Mouse (Mus musculus) kidney, embryonic 15.5 days (tissue): ENCODE data around the gene Hbb-bh1. TPM values are rescaled to one million over a fixed set of nuclear protein-coding genes. Genes with fewer than 3 reads are reported as not detected.

Source experiments
- ATAC-seq: fragments of 200-750 bp; cut with Nextera tagmentation; replicated peaks from 2 replicates; pipeline ENCODE4 v1.8.0; 2017; ENCODE audit warnings: moderate TSS enrichment; ENCODE audit not compliant: low FRiP score
- H3K27ac ChIP-seq: fragments of 300-500 bp; sonication (generic); 2 replicates; pipeline ENCODE4 v1.5.1; 2015; ENCODE audit warnings: mild to moderate bottlenecking, inconsistent platforms
- H3K27me3 ChIP-seq: fragments of 300-500 bp; sonication (generic); 2 replicates; pipeline ENCODE4 v1.6.1; 2015; ENCODE audit warnings: inconsistent platforms
- H3K36me3 ChIP-seq: fragments of 300-500 bp; sonication (generic); 2 replicates; pipeline ENCODE4 v1.6.1; 2015; ENCODE audit warnings: inconsistent platforms
- H3K4me1 ChIP-seq: fragments of 300-500 bp; sonication (generic); 2 replicates; pipeline ENCODE4 v1.6.1; 2015; ENCODE audit warnings: inconsistent platforms
- H3K4me2 ChIP-seq: fragments of 300-500 bp; sonication (generic); 2 replicates; pipeline ENCODE4 v1.6.1; 2015; ENCODE audit warnings: moderate library complexity, mild to moderate bottlenecking, inconsistent platforms
- H3K4me3 ChIP-seq: fragments of 300-500 bp; sonication (generic); replicated peaks from 2 replicates; pipeline ENCODE4 v1.5.1; 2015; ENCODE audit warnings: mild to moderate bottlenecking, inconsistent platforms
- H3K9ac ChIP-seq: fragments of 300-500 bp; sonication (generic); 2 replicates; pipeline ENCODE4 v1.6.1; 2015; ENCODE audit warnings: mild to moderate bottlenecking, inconsistent platforms
- H3K9me3 ChIP-seq: fragments of 300-500 bp; sonication (generic); replicated peaks from 2 replicates; pipeline ENCODE4 v1.6.1; 2016; ENCODE audit warnings: inconsistent platforms
- WGBS: fragments of 180-500 bp; shearing (Covaris S2); methylation state at CpG from one replicate; pipeline ENCODE4 v1.1.7; 2015; ENCODE audit warnings: mixed read lengths; 5-methylcytosine and 5-hydroxymethylcytosine counted together
- polyA plus RNA-seq: library from polyadenylated mRNA; unstranded; fragments of >200 nt; fragmentation: Nextera tagmentation; extraction: Ambion mirVana; gene quantifications from 2 replicates; pipeline ENCODE4 v1.2.1, GENCODE M21; 2015

Gene Hbb-bh1
- 1.8 and 2.3 TPM in 2 replicates for polyA plus RNA-seq

GRCm38 (mm10) chr7:103843034-103843433, at the start of gene Hbb-bh1:
Gene Hbb-bh1 (minus strand): TSS chr7:103843164.
- no peaks in the 10 kb centered on the region for H3K9me3 ChIP-seq
- H3K4me1 ChIP-seq, result no peaks in the 10 kb centered on the region
- H3K4me2 ChIP-seq, result no peak within 1 kb of the TSS
- WGBS, result 81% methylated on average over 2 of the region's 2 CpGs
- no peak within 1 kb of the TSS for H3K9ac ChIP-seq
- H3K4me3 ChIP-seq, result no peak within 1 kb of the TSS
- no peak for ATAC-seq
- no peak within 1 kb of the TSS for H3K27ac ChIP-seq
- H3K36me3 ChIP-seq, result no peaks in the 10 kb centered on the region
- H3K27me3 ChIP-seq, result no peaks in the 10 kb centered on the region

- no peak for ATAC-seq
- H3K4me3 ChIP-seq, result no peak within 1 kb of the TSS
- no peak within 1 kb of the TSS for H3K9ac ChIP-seq
- H3K4me2 ChIP-seq, result no peak within 1 kb of the TSS
- no peaks in the 10 kb centered on the region for H3K36me3 ChIP-seq
- H3K4me1 ChIP-seq, result no peaks in the 10 kb centered on the region
- no peaks in the 10 kb centered on the region for H3K9me3 ChIP-seq
- H3K27me3 ChIP-seq, result no peaks in the 10 kb centered on the region
- no peak within 1 kb of the TSS for H3K27ac ChIP-seq
Measured at GRCm38 (mm10) chr7:103886152-103886551, 43.2 kb upstream of the Hbb-bh1 start, which contains the start of gene Olfr66. Gene Olfr66 (minus strand): TSS chr7:103886252.

- no peaks in the 10 kb centered on the region for H3K36me3 ChIP-seq
- H3K4me2 ChIP-seq, result no peak overlapping the region
- WGBS, result 80% methylated on average over 2 of the region's 2 CpGs
- H3K27ac ChIP-seq, result no peak overlapping the region
- H3K9ac ChIP-seq, result no peak overlapping the region
- ATAC-seq, result no peak
- no peaks in the 10 kb centered on the region for H3K9me3 ChIP-seq
- H3K4me1 ChIP-seq, result no peaks in the 10 kb centered on the region
- H3K27me3 ChIP-seq, result no peaks in the 10 kb centered on the region
- H3K4me3 ChIP-seq, result no peak overlapping the region
Measured at GRCm38 (mm10) chr7:103877093-103877492, 34.1 kb upstream of the Hbb-bh1 start.

GRCm38 (mm10) chr7:103874451-103874850, 31.5 kb upstream of the Hbb-bh1 start:
- no peak overlapping the region for H3K9ac ChIP-seq
- 48% methylated on average over 5 of the region's 5 CpGs for WGBS
- H3K4me2 ChIP-seq, result no peak overlapping the region
- ATAC-seq, result no peak
- H3K4me1 ChIP-seq, result no peaks in the 10 kb centered on the region
- no peaks in the 10 kb centered on the region for H3K9me3 ChIP-seq
- H3K27ac ChIP-seq, result no peak overlapping the region
- H3K27me3 ChIP-seq, result no peaks in the 10 kb centered on the region
- no peak overlapping the region for H3K4me3 ChIP-seq
- no peaks in the 10 kb centered on the region for H3K36me3 ChIP-seq

- Histone ChIP-seq H3K27me3 (no peaks in the 10 kb centered on the region), H3K9me3 (no peaks in the 10 kb centered on the region), H3K4me1 (no peaks in the 10 kb centered on the region), H3K36me3 (no peaks in the 10 kb centered on the region), H3K9ac (no peak overlapping the region), H3K4me2 (no peak overlapping the region), H3K4me3 (no peak overlapping the region), H3K27ac (no peak overlapping the region)
- 10% methylated on average over 1 of the region's 1 CpGs for WGBS
- no peak for ATAC-seq
Measured at GRCm38 (mm10) chr7:103873064-103873463, 30.1 kb upstream of the Hbb-bh1 start.

- Histone ChIP-seq H3K4me2 (no peak overlapping the region), H3K4me3 (no peak overlapping the region), H3K4me1 (no peaks in the 10 kb centered on the region), H3K9me3 (no peaks in the 10 kb centered on the region), H3K27ac (no peak overlapping the region), H3K9ac (no peak overlapping the region), H3K36me3 (no peaks in the 10 kb centered on the region), H3K27me3 (no peaks in the 10 kb centered on the region)
- ATAC-seq, result peak; percentile 84; the same call in 1 of the 2 replicates
Measured at GRCm38 (mm10) chr7:103870667-103871066, 27.7 kb upstream of the Hbb-bh1 start.

- Histone ChIP-seq H3K4me1 (no peaks in the 10 kb centered on the region), H3K27me3 (no peaks in the 10 kb centered on the region), H3K9ac (no peak overlapping the region), H3K36me3 (no peaks in the 10 kb centered on the region), H3K4me3 (no peak overlapping the region), H3K27ac (no peak overlapping the region), H3K9me3 (no peaks in the 10 kb centered on the region), H3K4me2 (no peak overlapping the region)
- peak; percentile 91 for ATAC-seq
Measured at GRCm38 (mm10) chr7:103865716-103866115, 22.8 kb upstream of the Hbb-bh1 start.

- ATAC-seq, result no peak
- 80% methylated on average over 3 of the region's 3 CpGs for WGBS
Measured at GRCm38 (mm10) chr7:103861531-103861930, 18.6 kb upstream of the Hbb-bh1 start.

GRCm38 (mm10) chr7:103860855-103861254, 17.9 kb upstream of the Hbb-bh1 start:
- Histone ChIP-seq H3K4me3 (no peak overlapping the region), H3K27me3 (no peaks in the 10 kb centered on the region), H3K36me3 (no peaks in the 10 kb centered on the region), H3K9me3 (no peaks in the 10 kb centered on the region), H3K9ac (no peak overlapping the region), H3K4me1 (no peaks in the 10 kb centered on the region), H3K27ac (no peak overlapping the region), H3K4me2 (no peak overlapping the region)
- WGBS, result 45% methylated on average over 1 of the region's 1 CpGs
- ATAC-seq, result peak; percentile 82

More at GRCm38 (mm10) chr7:103861531-103861930, 18.6 kb upstream of the Hbb-bh1 start:
- Histone ChIP-seq H3K9ac (no peak overlapping the region), H3K4me3 (no peak overlapping the region), H3K36me3 (no peaks in the 10 kb centered on the region), H3K4me1 (no peaks in the 10 kb centered on the region), H3K27me3 (no peaks in the 10 kb centered on the region), H3K9me3 (no peaks in the 10 kb centered on the region), H3K27ac (no peak overlapping the region), H3K4me2 (no peak overlapping the region)

- 63% methylated on average over 2 of the region's 2 CpGs for WGBS
- ATAC-seq, result peak; percentile 91
- H3K27ac ChIP-seq, result no peak overlapping the region
Measured at GRCm38 (mm10) chr7:103859076-103859475, 16.1 kb upstream of the Hbb-bh1 start.

GRCm38 (mm10) chr7:103854669-103855068, 11.7 kb upstream of the Hbb-bh1 start:
- no peaks in the 10 kb centered on the region for H3K27me3 ChIP-seq
- no peak overlapping the region for H3K27ac ChIP-seq
- no peak overlapping the region for H3K9ac ChIP-seq
- no peaks in the 10 kb centered on the region for H3K4me1 ChIP-seq
- no peak overlapping the region for H3K4me3 ChIP-seq
- no peak overlapping the region for H3K4me2 ChIP-seq
- no peaks in the 10 kb centered on the region for H3K9me3 ChIP-seq
- no peak for ATAC-seq
- no peaks in the 10 kb centered on the region for H3K36me3 ChIP-seq
- WGBS, result 72% methylated on average over 1 of the region's 1 CpGs

More at GRCm38 (mm10) chr7:103859076-103859475, 16.1 kb upstream of the Hbb-bh1 start:
- Histone ChIP-seq H3K36me3 (no peaks in the 10 kb centered on the region), H3K27me3 (no peaks in the 10 kb centered on the region), H3K4me1 (no peaks in the 10 kb centered on the region), H3K9ac (no peak overlapping the region), H3K4me2 (no peak overlapping the region), H3K4me3 (no peak overlapping the region), H3K9me3 (no peaks in the 10 kb centered on the region)

GRCm38 (mm10) chr7:103853090-103853489, 10.1 kb upstream of the Hbb-bh1 start, which contains the start of gene Hbb-y:
Gene Hbb-y (minus strand): TSS chr7:103853216.
- WGBS, result 72% methylated on average over 2 of the region's 2 CpGs
- Histone ChIP-seq H3K27me3 (no peaks in the 10 kb centered on the region), H3K4me1 (no peaks in the 10 kb centered on the region), H3K9me3 (no peaks in the 10 kb centered on the region), H3K36me3 (no peaks in the 10 kb centered on the region), H3K27ac (no peak within 1 kb of the TSS), H3K4me3 (no peak within 1 kb of the TSS), H3K9ac (no peak within 1 kb of the TSS), H3K4me2 (no peak within 1 kb of the TSS)
- ATAC-seq, result no peak
